In the genomic region with DNA sequence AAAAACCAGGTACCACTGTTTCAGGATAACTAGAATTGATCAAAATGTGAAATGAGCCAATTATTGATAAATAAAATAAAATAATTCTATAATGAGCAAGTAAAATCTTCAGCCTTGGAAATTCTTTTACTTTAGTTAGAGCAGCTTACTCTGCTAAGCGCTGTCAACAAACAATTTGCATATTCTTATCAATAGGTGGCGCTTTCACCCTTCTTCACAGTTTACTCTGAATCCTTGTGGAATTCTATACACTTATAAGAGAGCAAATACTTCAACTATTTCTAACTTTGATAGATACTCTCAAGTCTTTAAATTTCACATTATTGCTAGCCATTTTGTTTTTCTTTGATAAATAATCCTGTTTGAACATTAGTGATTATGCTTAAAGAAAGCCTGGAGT, we compare ENCODE assay signal across 7 mouse cellular contexts.
A peak's percentile ranks its signal among the peaks of the same experiment; 100 is the strongest.
DNase-seq lines count a peak whose midpoint lies in the region.

No protein-coding gene starts in this region.

- peak; percentile 35 for DNase-seq in kidney, adult 9 months
- no peak for DNase-seq in kidney, postnatal 25 days
- DNase-seq in ES-CJ7 (ENCODE audit: low read depth, low spot score) (peak; percentile 9), adipocyte (ENCODE audit: low spot score) (peak; percentile 37)
- DNase-seq in lung, postnatal 10 days, result peak; percentile 14
- no peak for DNase-seq in gastrocnemius, postnatal 14 days
- DNase-seq in spleen, postnatal 10 days (ENCODE audit: low spot score in 2 of 2), result no peak

- intact Hi-C loops in gastrocnemius, postnatal 14 days (cut with DNase I; ENCODE audit: low total_unique reads), result no loop called here

Comparison
In these comparisons a context has a peak if more than half of its experiments do, and no peak if none do; other contexts are left out.
1. DNase-seq: peak in kidney, adult 9 months (single experiment), ES-CJ7 (single experiment), adipocyte (single experiment) and lung, postnatal 10 days (single experiment); none in kidney, postnatal 25 days (0 of 2), gastrocnemius, postnatal 14 days (single experiment) and spleen, postnatal 10 days (0 of 2).